Mouse (Mus musculus): Measurements from ENCODE around the gene Srp54b. TPM values are rescaled to one million over a fixed set of nuclear protein-coding genes. Genes with fewer than 3 reads are reported as not detected.
"Not testable (repeated sequence)": the region's sequence is repeated elsewhere in the genome, so short reads cannot be mapped to it uniquely, and the experiment has no call there.

Gene Srp54b
- 10.5 and 13.8 TPM in 2 replicates for polyA plus RNA-seq (2012; rRNA removed)

GRCm38 (mm10) chr12:55154559-55155448, at the start of gene Srp54b:
TSS of gene Srp54b (plus strand) at chr12:55155104.
- not testable (repeated sequence) for DNase-seq (ENCODE audit: low read depth, low spot score)
- no CpG with 5 or more reads among the region's 57 CpGs for WGBS

- not testable (repeated sequence) for DNase-seq (ENCODE audit: low read depth, low spot score)
- WGBS: no CpG with 5 or more reads among the region's 7 CpGs
These were observed 42.3 kb upstream of the Srp54b start for GRCm38 (mm10) chr12:55112616-55113015.

- not testable (repeated sequence) for DNase-seq (ENCODE audit: low read depth, low spot score)
- no CpG with 5 or more reads among the region's 40 CpGs for WGBS
These were observed 30.7 kb upstream of the Srp54b start, which contains the start of gene Fam177a for GRCm38 (mm10) chr12:55124242-55124641. TSS of gene Fam177a (plus strand) at chr12:55124469.

GRCm38 (mm10) chr12:55124731-55125130, 30.2 kb upstream of the Srp54b start:
- no CpG with 5 or more reads among the region's 18 CpGs for WGBS
- not testable (repeated sequence) for DNase-seq (ENCODE audit: low read depth, low spot score)

- WGBS: no CpG with 5 or more reads among the region's 6 CpGs
- DNase-seq (ENCODE audit: low read depth, low spot score): not testable (repeated sequence)
These were observed 19.4 kb upstream of the Srp54b start for GRCm38 (mm10) chr12:55135540-55135939.

- no CpG with 5 or more reads among the region's 6 CpGs for WGBS
- DNase-seq (ENCODE audit: low read depth, low spot score): not testable (repeated sequence)
These were observed 17.0 kb upstream of the Srp54b start for GRCm38 (mm10) chr12:55137859-55138258.

GRCm38 (mm10) chr12:55155449-55155783, 512 bp downstream of the Srp54b start:
- 0% methylated on average over 13 of the region's 24 CpGs for WGBS
- not testable (repeated sequence) for DNase-seq (ENCODE audit: low read depth, low spot score)

GRCm38 (mm10) chr12:55167034-55167557, 12.2 kb downstream of the Srp54b start:
- no CpG with 5 or more reads among the region's 7 CpGs for WGBS

GRCm38 (mm10) chr12:55187686-55188085, 32.8 kb downstream of the Srp54b start:
- no CpG with 5 or more reads among the region's 8 CpGs for WGBS
- DNase-seq (ENCODE audit: low read depth, low spot score): not testable (repeated sequence)

More at GRCm38 (mm10) chr12:55167034-55167557, 12.2 kb downstream of the Srp54b start:
- DNase-seq (ENCODE audit: low read depth, low spot score): not testable (repeated sequence)

- DNase-seq (ENCODE audit: low read depth, low spot score): not testable (repeated sequence)
- whole genome bisulfite sequencing: no CpG with 5 or more reads among the region's 5 CpGs
These were observed 34.2 kb downstream of the Srp54b start for GRCm38 (mm10) chr12:55189127-55189526.

GRCm38 (mm10) chr12:55199306-55199705, 44.4 kb downstream of the Srp54b start, which contains the start of gene 1700047I17Rik2:
TSS of gene 1700047I17Rik2 (plus strand) at chr12:55199592.
- WGBS: no CpG with 5 or more reads among the region's 40 CpGs
- not testable (repeated sequence) for DNase-seq (ENCODE audit: low read depth, low spot score)

- WGBS: no CpG with 5 or more reads among the region's 18 CpGs
- not testable (repeated sequence) for DNase-seq (ENCODE audit: low read depth, low spot score)
These were observed 44.9 kb downstream of the Srp54b start for GRCm38 (mm10) chr12:55199799-55200198.

GRCm38 (mm10) chr12:55212944-55213343, 58.0 kb downstream of the Srp54b start:
- not testable (repeated sequence) for DNase-seq (ENCODE audit: low read depth, low spot score)
- no CpG with 5 or more reads among the region's 6 CpGs for WGBS

- not testable (repeated sequence) for DNase-seq (ENCODE audit: low read depth, low spot score)
- WGBS: no CpG with 5 or more reads among the region's 57 CpGs
These were observed 75.0 kb downstream of the Srp54b start, which contains the start of gene Srp54c for GRCm38 (mm10) chr12:55229626-55230519. TSS of gene Srp54c (plus strand) at chr12:55230168.

- DNase-seq (ENCODE audit: low read depth, low spot score): not testable (repeated sequence)
- WGBS: under 1% methylated on average over 13 of the region's 25 CpGs
These were observed 75.6 kb downstream of the Srp54b start for GRCm38 (mm10) chr12:55230520-55230861.

Other genes with a start within 250 kb of the Srp54b start
- not detected in 2 replicates for gene Gm20403, start 168.6 kb upstream of the Srp54b start, polyA plus RNA-seq (2012; rRNA removed)
- gene Baz1a, start 140.8 kb upstream of the Srp54b start, polyA plus RNA-seq (2012; rRNA removed): 4.4 and 6.4 TPM in 2 replicates
- gene 2700097O09Rik, start 75.0 kb upstream of the Srp54b start, polyA plus RNA-seq (2012; rRNA removed): 7.0 and 8.2 TPM in 2 replicates
- gene Srp54a, start 74.8 kb upstream of the Srp54b start, polyA plus RNA-seq (2012; rRNA removed): 7.8 and 13.0 TPM in 2 replicates
- gene Fam177a, start 30.6 kb upstream of the Srp54b start, polyA plus RNA-seq (2012; rRNA removed): 4.1 and 4.9 TPM in 2 replicates
- gene 1700047I17Rik2, start 44.5 kb downstream of the Srp54b start, polyA plus RNA-seq (2012; rRNA removed): not detected in 2 replicates
- 6.6 and 7.2 TPM in 2 replicates for gene Srp54c, start 75.1 kb downstream of the Srp54b start, polyA plus RNA-seq (2012; rRNA removed)
- gene 1110008L16Rik, start 144.5 kb downstream of the Srp54b start, polyA plus RNA-seq (2012; rRNA removed): 12.0 and 13.3 TPM in 2 replicates
- gene Ppp2r3c, start 147.9 kb downstream of the Srp54b start, polyA plus RNA-seq (2012; rRNA removed): 1.8 and 1.9 TPM in 2 replicates
- 74.8 and 77.5 TPM in 2 replicates for gene Psma6, start 229.1 kb downstream of the Srp54b start, polyA plus RNA-seq (2012; rRNA removed)